Mouse (Mus musculus) limb, embryonic 14.5 days (tissue): ENCODE measurements around the gene Dus2. TPM values are rescaled to one million over a fixed set of nuclear protein-coding genes. Genes with fewer than 3 reads are reported as not detected.

Experiments
- ATAC-seq: fragments of 200-750 bp; cut with Nextera tagmentation; 2 replicates; pipeline ENCODE4 v1.8.0; 2017; ENCODE audit warnings: low read depth, moderate number of reproducible peaks, moderate TSS enrichment; ENCODE audit not compliant: low FRiP score
- DNase-seq: peaks from one replicate; pipeline ENCODE4 v3.0.0-alpha.2; 2015; ENCODE audit warnings: low spot score
- H3K27ac ChIP-seq: fragments of 300-500 bp; sonication (generic); replicated peaks from 2 replicates; pipeline ENCODE4 v1.5.1; 2014; ENCODE audit warnings: low read depth, mild to moderate bottlenecking, low read length, moderate library complexity, mixed read lengths
- H3K27me3 ChIP-seq: fragments of 300-500 bp; sonication (generic); 2 replicates; pipeline ENCODE4 v1.6.1; 2014; ENCODE audit warnings: low read length, mixed read lengths; ENCODE audit not compliant: control insufficient read depth, insufficient read depth
- H3K36me3 ChIP-seq: fragments of 300-500 bp; sonication (generic); 2 replicates; pipeline ENCODE4 v1.6.1; 2014; ENCODE audit warnings: mild to moderate bottlenecking, low read length, moderate library complexity, mixed read lengths; ENCODE audit not compliant: control insufficient read depth, insufficient read depth
- H3K4me1 ChIP-seq: fragments of 300-500 bp; sonication (generic); 2 replicates; pipeline ENCODE4 v1.6.1; 2014; ENCODE audit warnings: antibody characterized with exemption, low read length, mixed read lengths; ENCODE audit not compliant: control insufficient read depth, insufficient read depth
- H3K4me2 ChIP-seq: fragments of 300-500 bp; sonication (generic); replicated peaks from 2 replicates; pipeline ENCODE4 v1.6.1; 2014; ENCODE audit warnings: low read depth, mild to moderate bottlenecking, low read length, moderate library complexity; ENCODE audit not compliant: severe bottlenecking
- H3K4me3 ChIP-seq: fragments of 300-500 bp; sonication (generic); replicated peaks from 2 replicates; pipeline ENCODE4 v1.5.1; 2014; ENCODE audit warnings: low read length
- H3K9ac ChIP-seq: fragments of 300-500 bp; sonication (generic); 2 replicates; pipeline ENCODE4 v1.6.1; 2014; ENCODE audit warnings: mild to moderate bottlenecking, low read depth, low read length, moderate library complexity; ENCODE audit not compliant: severe bottlenecking
- H3K9me3 ChIP-seq: fragments of 300-500 bp; sonication (generic); 2 replicates; pipeline ENCODE4 v1.6.1; 2016; ENCODE audit warnings: low read length; ENCODE audit not compliant: control insufficient read depth
- POLR2A ChIP-seq: fragments of 200-500 bp; IDR thresholded peaks from 2 replicates; pipeline ENCODE4 v1.8.0; 2012; ENCODE audit warnings: inconsistent platforms, mild to moderate bottlenecking, moderate library complexity, borderline replicate concordance; ENCODE audit not compliant: insufficient read depth, insufficient read length; ENCODE audit errors: extremely low read depth
- WGBS: fragments of 180-500 bp; shearing (Covaris S2); extraction: QIAGEN DNeasy Blood & Tissue Kit; methylation state at CpG from one replicate; pipeline ENCODE4 v1.1.7; 2014; 5-methylcytosine and 5-hydroxymethylcytosine counted together
- polyA plus RNA-seq, 2 experiments: library from polyadenylated mRNA; depleted of rRNA in 1 of 2; stranded (reverse) in 1 of 2; unstranded in 1 of 2; fragments of >200 nt; fragmentation: Nextera tagmentation in 1 of 2; extraction: Ambion mirVana in 1 of 2; gene quantifications; 2 replicates each; pipeline versions ENCODE4 v1.2.1 to v1.2.3; 2012 to 2014

Gene Dus2
- polyA plus RNA-seq, 2 experiments: 22.4 to 24.4 TPM

DNA sequence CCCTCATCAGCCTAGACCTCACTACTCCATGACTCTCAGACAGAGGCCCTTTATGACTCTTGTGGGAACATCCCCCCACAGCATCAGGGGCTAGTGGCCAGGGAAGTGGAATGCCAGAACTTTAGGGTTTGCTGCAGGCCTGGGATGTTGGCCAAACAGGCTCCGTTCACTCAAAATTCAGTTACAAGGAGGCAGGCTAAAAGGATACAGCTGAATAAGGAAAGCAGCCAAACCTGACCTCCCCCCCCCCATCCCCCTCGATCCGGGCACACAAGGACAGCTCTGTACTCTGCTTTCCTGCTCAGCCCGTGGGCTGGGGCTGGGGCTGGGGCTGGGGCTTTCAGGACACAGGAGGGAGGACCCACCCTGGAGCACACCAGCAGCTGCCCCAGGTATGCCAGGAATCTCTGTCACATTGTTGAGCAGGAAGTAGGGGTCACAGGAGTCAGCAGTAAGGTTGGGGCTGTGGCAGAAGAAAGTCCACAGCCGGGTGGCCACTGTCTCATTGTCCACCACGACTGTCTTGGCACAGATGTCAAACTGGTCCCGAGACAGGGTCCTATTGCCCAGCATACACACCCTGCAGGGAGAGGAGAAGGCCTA, 40.0 kb upstream of the Dus2 start:
- 29% methylated on average over 7 of the region's 7 CpGs for WGBS
- DNase-seq: peak; percentile 67
- Histone ChIP-seq H3K4me2 (peak overlapping the region; percentile 18; the same call in 1 of the 2 replicates), H3K9me3 (no peaks in the 10 kb centered on the region), H3K36me3 (peaks cover 95% of the 10 kb centered on the region), H3K27me3 (no peaks in the 10 kb centered on the region), H3K4me1 (peaks cover 14% of the 10 kb centered on the region), H3K27ac (peak overlapping the region; percentile 72), H3K9ac (no peak overlapping the region), H3K4me3 (no peak overlapping the region)
- no peak for TF ChIP-seq POLR2A
- peak; percentile 70 for ATAC-seq

- Histone ChIP-seq H3K4me2 (no peak overlapping the region), H3K4me3 (no peak overlapping the region), H3K36me3 (peaks cover 79% of the 10 kb centered on the region), H3K27ac (no peak overlapping the region), H3K4me1 (no peaks in the 10 kb centered on the region), H3K9me3 (no peaks in the 10 kb centered on the region), H3K27me3 (no peaks in the 10 kb centered on the region), H3K9ac (no peak overlapping the region)
- TF ChIP-seq POLR2A: no peak
- no peak for DNase-seq
- ATAC-seq: no peak
- WGBS: 90% methylated on average over 4 of the region's 4 CpGs
Observed at GRCm38 (mm10) chr8:105956556-105956955, 34.6 kb upstream of the Dus2 start.

- ATAC-seq (no peak), DNase-seq (no peak)
- 72% methylated on average over 4 of the region's 4 CpGs for WGBS
- Histone ChIP-seq H3K9ac (no peak overlapping the region), H3K4me2 (no peak overlapping the region), H3K27ac (no peak overlapping the region), H3K4me1 (no peaks in the 10 kb centered on the region), H3K36me3 (peaks cover 74% of the 10 kb centered on the region), H3K9me3 (no peaks in the 10 kb centered on the region), H3K4me3 (no peak overlapping the region), H3K27me3 (no peaks in the 10 kb centered on the region)
- TF ChIP-seq POLR2A: no peak
Observed at GRCm38 (mm10) chr8:105957813-105958212, 33.3 kb upstream of the Dus2 start.

DNA sequence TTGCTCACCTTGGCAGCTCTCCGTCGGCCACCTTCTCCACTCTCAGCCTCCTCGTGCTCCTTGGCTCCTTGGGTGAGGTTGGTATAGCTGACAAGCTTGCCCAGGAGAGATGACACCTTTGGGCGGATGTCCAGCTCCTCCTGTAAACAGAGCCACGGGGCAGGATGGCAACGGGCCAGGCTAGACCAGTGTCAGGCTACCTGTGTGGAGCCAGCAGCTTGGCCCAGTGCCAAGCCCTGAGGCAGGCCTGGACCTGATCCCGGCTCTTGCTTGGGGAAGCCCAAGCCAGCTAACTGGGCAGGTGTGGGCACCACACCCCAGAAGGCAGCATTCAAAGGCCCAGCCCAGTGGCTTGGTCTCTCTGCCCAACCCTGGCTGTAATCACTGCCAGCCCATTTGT, 31.8 kb upstream of the Dus2 start:
- Histone ChIP-seq H3K36me3 (peaks cover 61% of the 10 kb centered on the region), H3K4me1 (peaks cover 6% of the 10 kb centered on the region), H3K27me3 (no peaks in the 10 kb centered on the region), H3K4me3 (no peak overlapping the region), H3K27ac (no peak overlapping the region), H3K4me2 (no peak overlapping the region), H3K9me3 (no peaks in the 10 kb centered on the region), H3K9ac (no peak overlapping the region)
- no peak for TF ChIP-seq POLR2A
- no peak for DNase-seq
- ATAC-seq: no peak
- WGBS: 66% methylated on average over 7 of the region's 7 CpGs

DNA sequence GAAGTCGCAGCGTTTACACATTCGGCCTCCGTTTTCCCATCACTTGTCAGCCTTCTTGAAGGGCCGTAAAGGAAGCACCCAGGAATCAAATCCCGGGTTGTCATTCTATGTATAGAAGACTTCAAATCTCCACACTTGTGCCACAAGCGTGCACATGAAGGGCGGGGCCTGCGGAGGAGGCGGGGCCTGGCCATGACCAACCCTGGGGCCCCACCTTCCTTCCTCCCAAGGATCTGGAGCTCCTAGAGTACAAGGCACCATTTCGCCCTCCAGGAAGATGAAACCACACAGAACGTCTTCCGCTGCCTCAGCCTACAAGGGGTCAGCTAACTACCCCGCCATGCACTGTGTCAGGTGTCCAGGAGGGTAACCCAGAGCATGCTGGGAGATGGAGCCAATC, 30.0 kb upstream of the Dus2 start:
- H3K4me3 ChIP-seq: no peak overlapping the region
- peaks cover 17% of the 10 kb centered on the region for H3K4me1 ChIP-seq
- no peak overlapping the region for H3K9ac ChIP-seq
- DNase-seq (no peak), ATAC-seq (no peak)
- H3K36me3 ChIP-seq: peaks cover 45% of the 10 kb centered on the region
- H3K27ac ChIP-seq: no peak overlapping the region
- 76% methylated on average over 14 of the region's 14 CpGs for WGBS
- H3K27me3 ChIP-seq: no peaks in the 10 kb centered on the region
- H3K4me2 ChIP-seq: no peak overlapping the region
- TF ChIP-seq POLR2A: no peak
- no peaks in the 10 kb centered on the region for H3K9me3 ChIP-seq
